Mouse (Mus musculus) gonadal fat pad, adult 2 months (tissue): ENCODE results near the gene D10Wsu102e. TPM values are rescaled to one million over a fixed set of nuclear protein-coding genes. Genes with fewer than 3 reads are reported as not detected.

ENCODE experiments used
- polyA plus RNA-seq: library from polyadenylated mRNA; depleted of rRNA; stranded (reverse); fragments of >200 nt; gene quantifications from 2 replicates; pipeline ENCODE4 v1.2.3, GENCODE M21; 2012; rRNA removed

The D10Wsu102e gene
- polyA plus RNA-seq, 1 experiment: 0.36 TPM

Other genes with a start within 250 kb of the D10Wsu102e start
- 22.7 and 33.6 TPM in 2 replicates for gene Slc41a2, start 22.3 kb upstream of the D10Wsu102e start, polyA plus RNA-seq
- gene Aldh1l2, start 173.9 kb downstream of the D10Wsu102e start, polyA plus RNA-seq: 0.99 and 1.1 TPM in 2 replicates
- gene Washc4, start 183.5 kb downstream of the D10Wsu102e start, polyA plus RNA-seq: 2.6 and 4.8 TPM in 2 replicates